Mouse (Mus musculus): ENCODE data around the gene Slc25a22. TPM values are rescaled to one million over a fixed set of nuclear protein-coding genes. Genes with fewer than 3 reads are reported as not detected.
"Not testable (repeated sequence)": the region's sequence is repeated elsewhere in the genome, so short reads cannot be mapped to it uniquely, and the experiment has no call there.

Slc25a22 gene
- total and polyA plus RNA-seq, 3 experiments: 6.5 to 31.5 (median 16.1) TPM

GRCm38 (mm10) chr7:141447110-141447991, 9.7 kb upstream of the Slc25a22 start, which contains the start of gene Rplp2:
Rplp2 (plus strand) TSS chr7:141447370.
- in situ Hi-C loops (cut with MboI; ENCODE audit: low pct_ligation_motif_present, low pct_unique_long_range_greater_than_20kb, low sequenced_read_pairs): no loop called here

GRCm38 (mm10) chr7:141446374-141446773, 8.7 kb upstream of the Slc25a22 start:
- dilution Hi-C loops (cut with MboI; ENCODE audit: extremely low pct_ligation_motif_present, extremely low pct_unique_long_range_greater_than_20kb, low sequenced_read_pairs); H3K27me3 ChIP-seq (replicated peaks); in situ Hi-C loops (cut with MboI; ENCODE audit: low pct_ligation_motif_present, low pct_unique_long_range_greater_than_20kb, low sequenced_read_pairs); DNase-seq (ENCODE audit: extremely low read depth); H3K9me3 ChIP-seq (replicated peaks; ENCODE audit: low read length); H3K27ac ChIP-seq (ENCODE audit: insufficient read depth, low read depth): not testable (repeated sequence)
- Histone ChIP-seq H3K36me3 (replicated peaks in 1 of 2; ENCODE audit: control insufficient read depth in 1 of 2, insufficient read depth in 1 of 2, low read length in 1 of 2) (peaks cover 33 to 44% of the 10 kb centered on the region in 2 experiments), H3K79me2 (replicated peaks; ENCODE audit: control insufficient read depth, extremely low read depth, insufficient read depth, poor library complexity, severe bottlenecking) (peaks cover 30% of the 10 kb centered on the region), H3K4me3 (replicated peaks in 1 of 3; ENCODE audit: low read depth in 2 of 3, low read length in 2 of 3, poor library complexity in 1 of 3) (peak overlapping the region in 2 of 3 experiments; percentile 71 to 97), H3K4me1 (ENCODE audit: control insufficient read depth in 1 of 2, insufficient read depth in 2 of 2) (peaks cover 10 to 56% of the 10 kb centered on the region in 2 experiments), H3K4me2 (ENCODE audit: insufficient read depth, low read depth, poor library complexity, severe bottlenecking) (peak overlapping the region; percentile 57), H3K9ac (ENCODE audit: insufficient read depth, low read depth) (peak overlapping the region; percentile 67; the same call in 1 of the 2 replicates)
- peak; percentile 70 for TF ChIP-seq ZNF384 (IDR thresholded peaks at IDR 0.05; ENCODE audit: low read depth, low read length)

More at GRCm38 (mm10) chr7:141447110-141447991, 9.7 kb upstream of the Slc25a22 start, which contains the start of gene Rplp2:
- H3K4me3 ChIP-seq (replicated peaks in 1 of 3; ENCODE audit: low read depth in 2 of 3, low read length in 2 of 3, poor library complexity in 1 of 3): peak within 1 kb of the TSS; percentile 71 to 97 (median 97)
- peak within 1 kb of the TSS; percentile 74 for H3K4me2 ChIP-seq (ENCODE audit: insufficient read depth, low read depth, poor library complexity, severe bottlenecking)
- peak; percentile 97 for DNase-seq (ENCODE audit: extremely low read depth)
- peaks cover 3 to 46% of the 10 kb centered on the region in 2 experiments; a peak in 3 of 4 replicates for H3K4me1 ChIP-seq (ENCODE audit: control insufficient read depth in 1 of 2, insufficient read depth in 2 of 2)
- H3K79me2 ChIP-seq (replicated peaks; ENCODE audit: control insufficient read depth, extremely low read depth, insufficient read depth, poor library complexity, severe bottlenecking): peaks cover 26% of the 10 kb centered on the region
- H3K9ac ChIP-seq (ENCODE audit: insufficient read depth, low read depth): peak within 1 kb of the TSS; percentile 95
- TF ChIP-seq ZKSCAN1 (IDR thresholded peaks at IDR 0.05; ENCODE audit: borderline replicate concordance, low read depth, low read length) (no peak), ZNF384 (IDR thresholded peaks at IDR 0.05; ENCODE audit: low read depth, low read length) (peak; percentile 68), MAFK (IDR thresholded peaks at IDR 0.05; ENCODE audit: insufficient replicate concordance, low read length) (no peak), POLR2A (IDR thresholded peaks at IDR 0.05; ENCODE audit: low read depth, low read length) (peak; percentile 93), ELF1 (IDR thresholded peaks at IDR 0.05; ENCODE audit: low read depth, low read length) (peak; percentile 94), TBP (conservative IDR thresholded peaks at IDR 0.05; ENCODE audit: low read depth, low read length) (peak; percentile 65), NRF1 (IDR thresholded peaks at IDR 0.05; ENCODE audit: low read depth, low read length) (peak; percentile 61), UBTF (IDR thresholded peaks at IDR 0.05; ENCODE audit: low read depth, low read length) (no peak), USF1 (IDR thresholded peaks at IDR 0.05; ENCODE audit: low read depth, low read length) (peak; percentile 68), CTCF (conservative IDR thresholded peaks at IDR 0.05 in 1 of 2, IDR thresholded peaks at IDR 0.05 in 1 of 2; ENCODE audit: low read depth in 2 of 2, low read length in 2 of 2) (no peak), MAX (IDR thresholded peaks at IDR 0.05; ENCODE audit: low read length) (peak; percentile 97), ETS1 (conservative IDR thresholded peaks at IDR 0.05; ENCODE audit: low read depth, low read length) (no peak), POLR2AphosphoS2 (IDR thresholded peaks at IDR 0.05; ENCODE audit: low read depth, low read length) (0 out of 2 replicates have a peak, but pooled peaks have one; percentile 77), MXI1 (IDR thresholded peaks at IDR 0.05; ENCODE audit: low read depth, low read length) (peak; percentile 99), RAD21 (IDR thresholded peaks at IDR 0.05; ENCODE audit: low read depth, low read length) (no peak), JUND (conservative IDR thresholded peaks at IDR 0.05; ENCODE audit: low read depth, low read length) (no peak), BHLHE40 (IDR thresholded peaks at IDR 0.05; ENCODE audit: low read depth, low read length) (peak; percentile 73), ZMIZ1 (IDR thresholded peaks at IDR 0.05; ENCODE audit: low read depth, low read length) (peak; percentile 52), SMC3 (IDR thresholded peaks at IDR 0.05; ENCODE audit: low read depth, low read length) (no peak), SIN3A (IDR thresholded peaks at IDR 0.05; ENCODE audit: low read length) (peak; percentile 93), MAZ (IDR thresholded peaks at IDR 0.05; ENCODE audit: low read depth, low read length) (0 out of 2 replicates have a peak, but pooled peaks have one; percentile 20), KAT2A (IDR thresholded peaks at IDR 0.05; ENCODE audit: insufficient replicate concordance, low read length) (peak; percentile 83; the same call in 1 of the 2 replicates), NELFE (IDR thresholded peaks at IDR 0.05; ENCODE audit: low read depth, low read length) (peak; percentile 98), TCF12 (IDR thresholded peaks at IDR 0.05; ENCODE audit: low read depth, low read length) (peak; percentile 90), MYC (IDR thresholded peaks at IDR 0.05; ENCODE audit: low read depth, low read length) (peak; percentile 99), USF2 (conservative IDR thresholded peaks at IDR 0.05; ENCODE audit: low read depth, low read length) (0 out of 2 replicates have a peak, but pooled peaks have one; percentile 15), GABPA (IDR thresholded peaks at IDR 0.05; ENCODE audit: insufficient replicate concordance, low read depth, low read length) (no peak; the same call in 1 of the 2 replicates), ZC3H11A (IDR thresholded peaks at IDR 0.05; ENCODE audit: low read depth, low read length) (no peak), HCFC1 (IDR thresholded peaks at IDR 0.05; ENCODE audit: low read depth, low read length) (peak; percentile 95)
- H3K36me3 ChIP-seq (replicated peaks in 1 of 2; ENCODE audit: control insufficient read depth in 1 of 2, insufficient read depth in 1 of 2, low read length in 1 of 2): peaks cover 33 to 44% of the 10 kb centered on the region in 2 experiments
- no peaks in the 10 kb centered on the region for H3K9me3 ChIP-seq (replicated peaks; ENCODE audit: low read length)
- dilution Hi-C loops (cut with MboI; ENCODE audit: extremely low pct_ligation_motif_present, extremely low pct_unique_long_range_greater_than_20kb, low sequenced_read_pairs): no loop called here
- H3K27ac ChIP-seq (ENCODE audit: insufficient read depth, low read depth): peak within 1 kb of the TSS; percentile 63
- H3K27me3 ChIP-seq (replicated peaks): no peaks in the 10 kb centered on the region

Data from CH12.LX (cell line).